Mouse (Mus musculus) C2C12 (cell line): Measurements from ENCODE around the gene Banp.

Source experiments
- CTCF ChIP-seq: IDR thresholded peaks from one replicate; pipeline ENCODE4 v1.5.1; 2011; ENCODE audit not compliant: control insufficient read depth, insufficient read depth, insufficient read length
- MYOD1 ChIP-seq: IDR thresholded peaks from one replicate; pipeline ENCODE4 v1.6.1; 2011; ENCODE audit warnings: low read depth; ENCODE audit not compliant: control insufficient read depth, insufficient read length
- USF1 ChIP-seq: IDR thresholded peaks from one replicate; pipeline ENCODE4 v1.6.1; 2011; ENCODE audit warnings: low read depth, mild to moderate bottlenecking, control low read depth, moderate library complexity

DNA sequence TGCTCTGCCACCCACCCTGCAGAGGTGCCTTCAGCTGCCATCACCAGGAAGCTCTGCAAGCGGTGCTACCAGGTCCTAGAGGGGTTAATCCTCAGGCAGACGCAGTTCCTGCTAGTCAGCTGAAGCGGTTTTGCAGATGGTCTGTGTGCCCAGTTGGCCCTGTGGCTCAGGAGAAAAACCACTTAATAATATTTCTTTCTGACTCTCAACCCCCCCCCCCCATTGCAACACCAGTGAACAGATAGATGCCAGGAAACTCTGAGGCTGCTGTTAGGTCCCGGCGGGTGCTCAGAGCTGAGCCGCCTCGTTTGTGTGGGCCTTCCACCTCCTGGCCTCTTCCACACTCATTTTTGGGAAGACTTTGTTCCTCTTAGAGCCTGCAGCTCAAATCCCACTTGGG is 86.0 kb downstream of the Banp start:
- TF ChIP-seq CTCF (no peak), USF1 (no peak), MYOD1 (no peak)
